Mouse (Mus musculus) heart, adult 11 months (tissue): ENCODE results near the gene Clec12b.
"Not testable (repeated sequence)": the region's sequence is repeated elsewhere in the genome, so short reads cannot be mapped to it uniquely, and the experiment has no call there.

ENCODE experiments used
- DNase-seq: peaks from one replicate; pipeline ENCODE4 v3.0.0; 2022

The Clec12b gene

DNA sequence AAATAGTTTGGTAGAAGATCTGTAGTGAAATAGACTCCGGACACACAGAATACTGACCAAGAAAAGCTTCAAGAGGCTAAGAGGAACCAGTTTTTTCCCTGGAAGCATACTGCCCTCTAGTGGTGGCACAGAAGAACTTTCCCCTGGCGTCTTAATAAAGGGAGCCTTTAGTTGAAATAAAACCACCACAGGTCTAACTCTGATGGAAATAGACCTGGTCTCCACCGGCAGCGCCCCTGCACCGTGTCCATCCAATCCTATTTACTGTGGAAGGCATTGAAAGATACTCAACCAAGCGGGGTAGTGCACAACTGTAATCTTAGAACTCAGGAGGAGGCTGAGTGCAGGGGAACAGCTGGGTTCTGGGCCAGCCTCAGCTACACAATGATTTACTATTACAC, 19.7 kb downstream of the Clec12b start:
- peak; percentile 69 for DNase-seq

DNA sequence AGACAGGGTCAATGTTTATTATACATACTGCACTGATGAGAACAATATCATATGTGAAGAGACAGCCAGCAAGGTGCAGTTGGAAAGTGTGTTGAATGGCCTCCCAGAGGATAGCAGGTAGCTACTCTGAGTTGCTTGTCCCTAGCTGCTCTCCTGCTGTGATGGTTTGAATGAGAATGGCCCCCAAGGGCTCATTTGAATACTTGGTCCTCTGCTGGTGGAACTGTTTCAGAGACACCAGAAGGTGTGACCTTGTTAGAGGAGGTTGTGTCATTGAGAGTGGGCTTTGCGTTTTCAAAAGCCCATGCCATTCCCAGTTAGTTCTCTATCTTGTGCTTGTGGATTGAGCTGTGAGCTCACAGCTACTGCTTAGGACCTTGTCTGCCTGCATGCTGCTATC, 21.7 kb downstream of the Clec12b start:
- peak; percentile 22 for DNase-seq

DNA sequence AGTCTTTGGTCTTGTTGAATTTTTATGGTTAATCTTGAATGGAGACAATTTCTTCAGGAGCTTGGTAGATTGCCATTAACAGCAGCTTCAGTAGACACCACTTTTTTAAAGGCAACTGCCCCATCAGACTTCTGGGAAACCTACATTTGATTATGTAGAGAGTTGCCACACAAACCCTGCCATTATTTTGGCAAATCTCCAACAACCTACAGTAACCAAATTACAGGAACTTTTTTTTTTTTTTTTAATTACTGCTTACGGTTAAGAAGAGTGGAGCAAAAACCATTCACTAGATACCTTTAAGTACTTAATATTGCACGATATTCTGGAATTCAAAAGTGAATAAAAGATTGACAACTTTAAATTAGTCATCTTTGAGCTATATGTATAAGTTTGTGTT, 26.2 kb downstream of the Clec12b start:
- DNase-seq: peak; percentile 10

DNA sequence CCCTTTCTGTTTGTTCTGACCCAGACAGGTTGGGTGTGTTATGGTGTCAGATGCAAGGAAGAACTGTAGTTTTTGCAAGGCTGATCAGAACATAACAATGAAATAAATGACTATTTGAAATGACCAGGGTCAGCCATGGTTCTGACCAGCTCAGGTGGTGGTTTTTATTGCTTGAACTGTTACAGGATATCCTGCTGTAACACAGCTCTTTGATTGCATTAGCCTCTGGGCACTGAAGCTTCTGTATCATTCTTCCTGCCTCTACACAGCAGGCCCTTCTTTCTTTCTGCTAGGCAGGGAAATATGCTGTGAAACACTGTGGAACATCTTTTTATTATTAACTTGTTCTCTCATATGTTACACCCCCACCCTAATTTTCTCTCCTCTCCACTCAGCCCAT, 29.2 kb downstream of the Clec12b start:
- DNase-seq: peak; percentile 13

DNA sequence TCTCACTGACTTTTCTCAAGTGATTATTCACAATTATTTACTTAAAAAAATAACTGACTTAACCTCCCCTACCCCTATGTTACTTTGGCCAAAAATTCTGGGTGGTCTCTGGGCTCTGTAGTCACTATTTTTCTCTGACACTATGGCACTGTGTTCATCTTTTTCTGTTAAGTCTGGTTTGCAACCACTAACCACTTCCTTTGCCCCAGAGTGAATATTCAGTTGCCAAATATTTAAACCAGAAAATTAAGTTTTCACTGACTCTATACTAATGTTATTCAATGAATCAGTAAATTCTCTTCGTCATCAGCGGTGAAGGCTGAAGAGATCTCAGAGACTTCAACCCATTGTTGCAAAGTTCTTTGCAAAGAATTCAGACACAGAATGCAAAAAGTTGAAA, 29.9 kb downstream of the Clec12b start:
- no peak for DNase-seq

DNA sequence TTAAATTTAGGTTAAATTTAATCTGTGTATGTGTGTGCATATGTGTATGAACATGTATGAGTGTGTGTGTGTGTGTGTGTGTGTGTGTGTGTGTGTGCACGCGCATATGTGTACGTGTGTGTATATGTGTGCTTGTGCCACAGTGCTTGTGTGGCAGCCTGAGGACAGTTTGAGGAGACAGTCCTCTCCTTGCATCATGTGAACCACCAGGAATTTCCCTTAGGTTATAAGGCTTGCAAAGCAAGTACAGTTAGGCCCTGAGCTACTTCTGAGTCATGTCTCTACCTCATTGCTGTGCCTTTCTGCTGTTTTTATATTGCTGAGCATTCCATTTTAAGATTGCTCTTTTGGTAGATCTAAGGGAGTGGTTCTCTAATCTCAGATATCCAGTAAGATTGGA, 34.6 kb downstream of the Clec12b start:
- peak; percentile 57 for DNase-seq

DNA sequence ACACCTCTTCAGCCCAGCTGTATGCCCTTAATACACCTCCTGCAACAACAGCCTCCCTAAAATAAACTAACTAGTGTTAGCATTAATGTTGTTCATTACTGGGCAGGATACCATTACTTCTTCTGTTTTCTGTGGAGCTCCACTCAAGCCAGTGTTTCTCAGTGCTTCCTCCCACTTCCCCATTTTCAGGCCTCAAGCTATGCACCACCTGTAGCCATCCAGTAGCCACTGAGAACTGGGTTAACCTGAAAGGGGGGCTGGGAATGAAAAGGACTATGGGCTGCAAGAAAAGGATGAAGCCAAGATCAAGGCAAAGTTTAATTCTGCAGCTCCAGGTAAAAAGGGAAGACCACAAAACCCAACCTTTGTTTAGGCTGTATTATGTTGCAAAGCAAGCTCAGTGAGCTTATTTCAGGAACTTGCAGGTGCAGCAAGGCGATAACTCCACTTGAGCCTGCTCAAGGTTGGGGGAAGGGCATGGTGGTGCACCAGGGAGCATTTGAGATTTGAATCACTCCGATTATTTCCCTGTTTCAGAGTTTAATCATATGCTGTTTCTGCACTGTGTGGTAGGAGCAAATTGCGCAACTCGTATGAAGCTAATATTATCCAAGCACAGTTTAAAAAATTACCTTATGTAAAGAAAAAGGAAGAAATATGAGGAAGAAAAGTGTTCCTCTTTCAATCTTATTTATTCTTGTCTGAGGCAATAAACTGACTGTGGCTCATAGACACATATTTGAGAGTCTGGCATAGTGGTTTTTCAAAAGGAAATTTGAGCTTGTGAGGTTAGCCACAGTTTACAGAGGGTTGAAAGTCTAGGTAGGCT, 35.9 kb downstream of the Clec12b start:
- peak; percentile 90 for DNase-seq

DNA sequence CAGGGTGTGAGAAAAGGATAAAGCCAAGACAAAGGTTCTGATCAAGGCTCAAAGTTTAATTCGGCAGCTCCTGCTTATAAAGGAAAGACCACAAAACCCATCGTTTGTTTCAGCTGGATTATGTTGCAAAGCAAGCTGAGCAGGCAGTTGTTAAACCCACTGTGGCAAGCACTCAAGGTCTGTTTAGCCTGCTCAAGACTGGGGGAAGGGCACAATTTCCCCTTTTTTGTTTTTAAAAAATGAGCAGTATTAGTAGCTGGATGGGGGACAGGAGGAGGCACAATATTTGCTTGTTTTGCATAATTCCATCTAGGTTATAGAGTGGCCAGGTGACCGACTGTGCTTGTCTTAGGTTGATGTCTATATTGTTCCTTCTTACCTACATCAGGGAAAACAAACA, 41.3 kb downstream of the Clec12b start:
- DNase-seq: peak; percentile 82

DNA sequence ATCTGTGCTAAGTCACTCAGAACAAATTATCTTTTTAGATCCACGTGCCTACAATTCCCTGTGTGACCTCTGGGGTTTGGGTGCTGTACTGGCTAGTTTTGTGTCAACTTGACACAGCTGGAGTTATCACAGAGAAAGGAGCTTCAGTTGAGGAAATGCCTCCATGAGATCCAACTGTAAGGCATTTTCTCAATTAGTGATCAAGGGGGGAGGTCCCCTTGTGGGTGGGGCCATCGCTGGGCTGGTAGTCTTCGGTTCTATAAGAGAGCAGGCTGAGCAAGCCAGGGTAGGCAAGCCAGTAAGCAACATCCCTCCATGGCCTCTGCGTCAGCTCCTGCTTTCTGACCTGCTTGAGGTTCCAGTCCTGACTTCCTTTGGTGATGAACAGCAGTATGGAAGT, 43.3 kb downstream of the Clec12b start, which contains the start of gene Clec12a:
Clec12a (plus strand) TSS at position 301 of the 400 bp plus-strand sequence.
- not testable (repeated sequence) for DNase-seq

DNA sequence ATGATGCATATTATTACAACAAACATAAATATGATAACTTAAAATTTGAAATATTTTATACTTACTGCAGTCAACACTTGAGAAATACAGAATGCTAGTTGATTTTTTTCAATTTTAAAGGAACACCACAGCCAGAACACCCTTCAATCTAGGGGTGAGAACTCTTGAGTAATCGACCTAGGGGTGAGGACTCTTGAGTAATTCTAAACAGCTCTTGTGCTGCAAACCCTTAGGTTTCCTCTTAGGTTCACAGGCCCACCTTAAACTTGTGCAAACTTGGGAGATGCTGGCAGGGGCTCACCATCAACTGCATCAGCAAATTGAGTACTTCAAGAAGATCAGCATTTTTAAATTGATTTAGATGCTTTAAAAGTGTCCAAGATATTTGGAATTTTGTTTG, 47.9 kb downstream of the Clec12b start:
- DNase-seq: no peak

DNA sequence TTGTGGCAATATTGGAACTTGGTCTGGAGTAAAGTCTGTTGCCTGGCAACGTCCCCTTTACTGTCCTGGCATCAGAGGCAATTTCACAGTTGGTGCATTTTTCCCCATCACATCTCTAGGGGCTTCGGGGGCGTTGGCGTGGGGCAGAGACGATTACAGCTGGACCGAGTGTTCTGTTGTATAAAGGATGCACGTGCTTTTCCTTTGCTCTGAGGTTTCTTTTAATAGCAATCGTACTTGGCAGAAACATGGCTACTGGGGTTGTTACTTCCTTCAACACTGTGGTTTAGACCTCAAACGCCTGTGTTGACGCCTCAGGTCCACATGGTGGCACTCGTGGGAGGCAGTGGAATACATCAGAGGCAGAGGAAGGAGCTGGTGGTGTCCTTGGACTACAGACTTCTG, 52.0 kb downstream of the Clec12b start:
- DNase-seq: peak; percentile 97

DNA sequence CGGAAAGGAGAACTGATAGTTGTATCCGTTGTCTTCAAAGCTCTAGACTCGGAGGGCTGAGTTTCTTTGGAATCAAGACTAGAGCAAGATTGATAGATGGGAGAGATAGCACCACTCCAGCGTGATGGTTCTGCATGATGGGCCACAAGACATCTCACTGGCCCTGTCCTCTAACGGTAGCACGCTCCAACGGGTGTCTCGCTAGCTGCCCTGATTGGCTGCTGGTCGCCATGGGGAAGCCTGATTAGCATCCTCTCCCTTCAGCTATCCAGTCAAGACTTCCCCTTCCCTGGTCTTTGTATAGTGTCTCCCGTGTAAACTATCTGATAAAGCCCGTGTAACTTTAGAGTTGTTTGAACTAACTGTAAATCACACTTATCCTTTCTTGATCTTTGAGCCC, 54.1 kb downstream of the Clec12b start, which contains the start of gene 4922502D21Rik:
4922502D21Rik (minus strand) TSS at position 187 of the 400 bp plus-strand sequence.
- DNase-seq: no peak

DNA sequence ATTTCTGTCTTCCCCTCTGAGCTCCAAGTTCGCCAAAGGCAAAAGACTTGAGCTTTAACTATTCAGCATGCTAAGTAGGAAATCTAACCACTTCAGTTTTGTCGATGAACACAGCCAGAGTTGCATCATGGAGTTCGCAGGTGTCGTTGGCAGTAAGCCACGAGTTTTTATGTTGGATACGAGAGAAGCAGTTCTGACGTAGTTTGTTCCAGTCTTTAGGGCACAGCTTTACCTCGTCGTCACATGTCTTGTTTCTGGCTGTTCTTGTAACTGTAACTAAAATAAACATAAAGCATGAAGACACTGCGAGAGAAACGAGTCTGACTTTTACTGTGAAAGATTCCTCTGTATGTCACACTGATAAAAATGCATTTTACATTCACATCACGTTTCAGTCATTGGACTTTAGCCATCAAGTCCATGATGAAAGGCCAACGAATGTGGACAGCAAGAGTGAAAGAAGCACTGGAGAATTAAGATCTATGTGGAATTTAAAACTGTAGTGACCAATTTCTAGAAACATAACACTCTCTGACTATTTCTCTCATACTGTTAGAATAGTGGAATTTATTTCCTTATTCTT, 59.0 kb downstream of the Clec12b start:
- no peak for DNase-seq

DNA sequence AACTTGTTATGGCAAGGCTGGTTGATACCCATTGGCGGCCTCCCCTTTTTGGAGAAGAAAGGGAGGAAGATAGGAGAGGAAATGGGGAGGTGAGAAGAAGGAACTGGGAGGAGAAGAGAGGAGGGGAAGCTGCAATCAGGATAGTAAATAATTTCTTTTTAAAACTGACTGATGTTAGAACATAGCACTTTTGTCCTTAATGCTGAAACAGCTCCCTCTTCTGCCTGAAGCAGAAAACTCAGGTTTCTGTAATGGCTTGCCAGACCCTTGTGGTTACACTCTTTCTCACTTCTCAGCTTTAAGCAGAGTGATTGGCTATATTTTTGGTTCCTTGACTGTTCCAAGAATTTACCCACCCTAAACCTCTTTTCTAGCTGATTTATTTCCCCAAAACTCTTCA, 59.7 kb downstream of the Clec12b start:
- DNase-seq: no peak
